Mouse (Mus musculus): ENCODE measurements around the gene Kcnb1.

The Kcnb1 gene

DNA sequence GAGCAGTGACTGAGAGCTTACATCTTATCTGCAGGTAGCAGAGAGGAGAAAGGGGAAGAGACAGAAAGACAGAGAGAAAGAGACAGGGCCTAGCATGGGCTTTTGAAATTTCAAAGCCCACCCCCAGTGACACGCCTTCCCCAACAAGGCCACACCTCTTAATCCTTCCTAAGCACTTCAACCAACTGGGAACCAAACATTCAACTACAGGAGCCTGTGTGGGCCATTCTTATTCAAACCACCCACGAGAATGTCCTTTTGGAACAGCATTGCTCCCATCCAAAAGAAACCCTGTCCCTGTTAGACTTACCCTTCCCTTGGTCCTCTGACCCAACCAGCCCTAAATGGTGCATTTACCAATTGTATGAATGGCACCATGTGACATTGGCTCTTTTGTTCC, 113.2 kb downstream of the Kcnb1 start:
- DNase-seq: no peak

- DNase-seq: no peak
Observed at GRCm38 (mm10) chr2:167076352-167076751, 113.6 kb downstream of the Kcnb1 start.

GRCm38 (mm10) chr2:167074587-167074986, 115.4 kb downstream of the Kcnb1 start:
- no peak for DNase-seq

- DNase-seq: peak; percentile 92
Observed at GRCm38 (mm10) chr2:167071641-167072601, 118.0 kb downstream of the Kcnb1 start.

DNA sequence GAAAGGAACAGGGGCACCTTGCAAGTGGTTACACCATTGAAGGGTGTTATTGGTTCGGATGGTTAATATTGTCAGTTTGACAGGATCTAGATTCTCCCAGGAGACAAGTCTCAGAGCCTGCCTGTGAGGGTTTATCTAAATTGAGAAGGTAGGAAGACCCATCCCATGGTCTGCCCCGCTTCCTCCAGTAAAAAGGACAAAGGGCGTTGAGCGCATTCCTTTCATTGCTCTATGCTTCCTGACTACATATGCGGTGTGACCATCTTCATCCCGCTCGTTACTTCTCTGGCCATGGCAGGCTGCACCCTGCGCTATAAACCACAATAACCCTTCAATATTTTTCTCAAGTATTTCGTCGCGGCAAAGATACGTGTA, 118.7 kb downstream of the Kcnb1 start:
- DNase-seq: no peak

- DNase-seq: no peak
Observed at GRCm38 (mm10) chr2:167070341-167070740, 119.6 kb downstream of the Kcnb1 start.

DNA sequence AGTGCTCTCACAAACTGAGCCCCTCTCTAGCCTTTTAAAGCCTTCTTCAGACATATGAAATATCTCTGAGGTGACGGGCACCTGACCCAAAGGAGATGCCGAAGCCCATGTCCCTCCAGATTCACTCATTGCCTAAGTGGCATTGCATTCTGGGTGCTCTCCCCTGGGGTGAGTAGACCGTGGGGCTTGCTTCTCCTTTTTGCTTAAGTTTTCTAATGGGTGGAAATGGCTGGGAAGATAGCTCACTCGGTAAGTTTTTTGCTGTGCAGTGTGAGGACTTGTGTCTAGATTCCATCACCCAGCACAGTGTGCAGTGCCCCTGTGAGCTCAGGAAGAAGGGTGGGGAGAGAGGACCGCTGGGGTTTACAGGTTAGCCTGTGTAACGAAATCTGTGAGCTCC, 122.4 kb downstream of the Kcnb1 start:
- no peak for DNase-seq

DNA sequence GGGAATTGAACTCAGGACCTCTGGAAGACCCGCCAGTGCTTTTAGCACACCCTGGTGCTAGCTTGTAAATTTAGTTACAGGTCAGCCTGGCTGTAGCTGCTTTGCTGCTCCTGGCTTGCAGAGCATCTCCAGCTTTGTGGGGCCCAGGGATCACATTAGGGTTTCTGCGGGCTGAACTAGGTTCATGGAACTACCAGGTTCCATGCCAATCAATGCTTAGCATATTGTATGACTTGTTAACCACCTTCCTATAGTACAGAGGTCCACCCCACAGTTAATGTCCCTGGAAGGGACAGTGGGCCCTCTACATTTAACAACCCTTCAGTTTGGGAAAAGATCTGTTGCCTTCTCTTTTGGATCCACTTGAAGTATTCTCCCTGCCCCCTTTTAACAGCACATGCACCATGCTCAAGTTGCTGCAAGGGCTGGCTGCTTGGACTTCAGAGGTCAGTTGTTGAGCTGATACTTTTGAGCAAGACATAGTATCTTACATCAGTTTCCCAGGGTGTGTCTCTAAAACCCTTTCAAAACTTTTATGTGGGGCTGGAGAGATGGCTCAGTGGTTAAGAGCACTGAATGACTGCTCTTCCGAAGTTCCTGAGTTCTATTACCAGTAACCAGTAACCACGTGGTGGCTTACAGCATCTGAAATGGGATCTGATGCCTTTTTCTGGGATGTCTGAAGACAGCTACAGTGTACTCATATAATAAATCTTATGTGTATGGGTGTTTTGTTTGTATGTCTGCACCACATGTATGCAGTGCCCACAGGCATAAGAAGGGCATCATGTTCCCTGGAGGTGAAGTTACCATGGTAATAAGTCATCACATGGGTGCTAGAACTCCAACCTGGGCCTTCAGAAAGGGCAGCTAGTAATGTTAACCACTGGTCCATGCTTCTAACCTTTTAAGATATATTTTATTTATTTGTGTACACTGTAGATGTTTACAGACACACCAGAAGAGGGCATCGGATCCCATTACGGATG, 123.1 kb downstream of the Kcnb1 start:
- no peak for DNase-seq

DNA sequence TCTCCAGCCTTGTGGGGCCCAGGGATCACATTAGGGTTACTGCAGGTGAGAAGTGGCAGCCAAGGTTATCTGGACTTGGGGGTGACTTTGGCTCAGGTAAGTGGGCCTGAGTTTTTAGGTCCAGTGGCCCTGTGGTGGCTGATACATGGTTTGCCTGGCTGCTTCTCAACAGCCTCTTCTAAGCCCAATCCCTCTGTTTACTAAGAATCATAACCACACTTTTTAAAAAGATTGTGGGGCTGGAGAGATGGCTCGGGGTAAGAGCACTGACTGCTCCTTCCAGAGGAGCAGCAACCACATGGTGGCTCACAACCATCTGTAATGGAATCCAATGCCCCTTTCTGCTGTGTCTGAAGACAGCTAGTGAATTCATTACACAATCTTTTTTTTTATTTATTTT, 123.9 kb downstream of the Kcnb1 start:
- no peak for DNase-seq

- no peak for DNase-seq
Observed at GRCm38 (mm10) chr2:167064601-167065295, 125.2 kb downstream of the Kcnb1 start.

DNA sequence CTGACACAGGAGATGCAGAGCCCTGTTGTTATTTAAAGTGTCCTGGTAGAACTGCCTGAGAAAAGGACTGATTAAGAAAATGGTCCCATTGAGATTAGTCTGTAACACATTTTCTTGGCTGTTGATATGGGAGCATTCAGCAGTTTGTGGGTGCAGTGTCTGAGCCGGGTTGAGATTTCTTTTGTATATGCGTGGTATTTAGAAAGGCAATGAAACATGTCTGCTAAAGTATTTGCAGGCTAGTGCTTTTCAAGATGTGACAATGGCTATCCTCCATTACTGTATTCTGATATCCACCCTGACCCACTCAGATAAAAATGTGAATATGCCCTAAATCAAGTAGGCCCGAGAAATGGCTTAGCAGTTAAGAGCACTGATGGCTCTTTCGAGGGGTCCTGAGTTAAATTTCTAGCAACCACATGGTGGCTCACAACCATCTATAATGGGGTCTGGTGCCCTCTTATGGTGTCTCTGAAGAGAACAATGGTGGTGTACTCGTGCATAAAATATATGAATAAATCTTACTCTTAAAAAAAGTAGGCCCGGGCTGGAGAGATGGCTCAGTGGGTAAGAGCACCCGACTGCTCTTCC, 126.0 kb downstream of the Kcnb1 start:
- DNase-seq: no peak

GRCm38 (mm10) chr2:167062965-167063880, 126.7 kb downstream of the Kcnb1 start, which contains the start of gene Znfx1:
Gene Znfx1 (minus strand): TSS chr2:167063015.
- DNase-seq: peak; percentile 96

- DNase-seq: peak; percentile 96
Observed at GRCm38 (mm10) chr2:167062497-167062911, 127.5 kb downstream of the Kcnb1 start.

DNA sequence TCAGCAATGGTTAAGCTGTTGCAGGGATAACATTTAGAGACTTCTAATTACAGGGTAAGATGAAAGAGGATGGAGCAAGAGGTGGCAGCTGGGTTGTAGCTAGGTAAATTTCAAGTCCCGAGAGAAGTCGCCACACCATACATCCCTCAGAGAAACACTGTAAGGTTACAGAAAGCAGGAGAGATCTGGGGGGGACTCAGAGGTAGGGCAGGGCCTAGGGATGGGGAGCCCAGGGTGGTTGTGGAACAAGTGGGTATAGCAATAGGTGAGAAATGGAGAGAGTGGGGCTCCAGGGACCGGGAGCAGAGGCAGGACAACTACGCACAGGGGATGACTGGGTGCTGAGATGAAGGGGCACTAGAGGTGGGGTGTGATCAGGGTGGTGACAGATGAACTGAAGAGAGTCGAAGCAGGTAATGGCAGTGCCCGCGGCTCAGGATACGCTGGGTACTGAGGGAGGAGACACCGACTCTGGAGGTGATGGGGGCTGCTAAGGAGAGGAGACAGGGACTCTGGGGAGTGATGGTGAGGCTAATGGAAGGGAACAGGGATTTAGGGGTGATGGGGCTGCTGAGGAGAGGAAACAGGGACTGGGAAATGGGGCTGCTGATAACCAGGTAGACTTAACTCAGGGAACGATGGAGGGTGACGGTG, 128.4 kb downstream of the Kcnb1 start:
- DNase-seq: no peak

DNA sequence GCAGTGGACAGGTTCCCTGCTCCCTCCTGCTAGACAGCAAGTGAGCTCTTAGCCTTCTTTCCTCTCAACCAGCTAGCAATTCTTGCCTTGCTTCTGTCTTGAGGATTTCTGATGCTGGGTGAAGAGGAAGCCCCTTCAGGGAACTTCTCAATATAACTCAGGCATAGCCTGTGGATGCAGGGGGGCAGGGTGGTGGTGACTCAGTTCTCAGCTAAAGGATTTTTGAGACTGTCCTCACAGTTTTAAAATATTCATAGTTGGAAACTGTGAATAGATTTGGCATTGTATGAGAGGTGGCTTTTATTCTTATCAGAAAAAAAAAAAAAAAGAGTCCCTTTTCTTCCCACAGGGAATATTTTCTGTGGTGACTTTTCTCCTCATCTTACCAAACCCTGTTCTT, 129.2 kb downstream of the Kcnb1 start:
- no peak for DNase-seq

GRCm38 (mm10) chr2:167060360-167060759, 129.6 kb downstream of the Kcnb1 start:
- DNase-seq: peak; percentile 43

- DNase-seq: peak; percentile 76
Observed at GRCm38 (mm10) chr2:167059960-167060359, 130.0 kb downstream of the Kcnb1 start.

GRCm38 (mm10) chr2:167059536-167059935, 130.4 kb downstream of the Kcnb1 start:
- DNase-seq: no peak

DNA sequence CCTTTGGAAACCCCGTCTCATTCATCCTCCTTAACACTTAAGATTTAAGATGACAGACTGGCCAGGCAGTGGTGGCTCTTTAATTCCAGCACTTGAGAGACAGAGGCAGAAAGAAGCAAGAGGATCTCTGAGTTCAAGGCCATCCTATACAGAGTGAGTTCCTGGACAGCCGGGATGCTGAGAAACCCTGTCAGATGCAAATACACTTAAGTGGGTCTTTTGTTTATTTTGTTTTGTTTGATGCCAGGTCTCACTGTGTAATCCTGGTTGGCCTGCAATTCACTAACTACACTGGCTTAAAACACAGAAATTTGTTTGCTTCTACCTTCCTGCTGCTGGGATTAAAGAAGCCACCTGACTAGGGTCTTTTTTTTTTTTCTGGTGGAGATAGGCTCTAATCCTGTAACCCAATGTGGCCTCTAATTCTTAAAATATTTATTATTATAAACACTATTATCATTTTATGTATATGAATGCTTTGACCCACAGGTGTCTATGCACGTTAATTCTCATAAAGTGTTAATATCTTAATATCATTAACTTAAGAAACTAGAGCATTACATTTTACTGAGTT, 131.1 kb downstream of the Kcnb1 start:
- DNase-seq: no peak

DNA sequence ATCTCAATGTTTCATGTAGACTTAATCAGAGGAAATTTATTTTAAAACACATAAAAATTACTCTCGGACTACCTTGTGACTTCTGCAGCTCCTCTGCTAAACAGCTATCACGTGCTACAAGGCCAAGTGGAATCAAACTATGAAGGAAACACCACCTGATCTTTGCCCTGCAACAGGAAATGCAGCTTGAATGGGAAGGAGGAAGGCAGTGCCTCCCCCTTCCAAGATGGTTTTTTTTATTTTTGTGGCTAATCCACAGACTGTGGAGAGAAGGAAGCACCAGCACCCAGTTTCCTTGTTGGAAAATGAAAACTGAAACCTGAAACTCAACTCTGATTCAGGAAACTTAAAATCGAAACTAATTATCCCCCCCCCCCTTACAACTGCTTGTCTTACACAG, 131.8 kb downstream of the Kcnb1 start:
- peak; percentile 71 for DNase-seq
